Mouse (Mus musculus) heart, postnatal 36 days (tissue): ENCODE measurements around the gene Gm9774. TPM values are rescaled to one million over a fixed set of nuclear protein-coding genes. Genes with fewer than 3 reads are reported as not detected.

Experiments
- DNase-seq, 2 experiments: peaks; one replicate each; pipeline ENCODE4 v3.0.0; 2021 to 2022
- intact Hi-C: fragments of 180-260 bp; cut with DNase I; formaldehyde crosslinking; loops from one replicate; pipeline ENCODE4 v1.15.1; 2025
- total RNA-seq, 2 experiments: library from RNA; stranded (reverse); gene quantifications; 2 replicates each; pipeline ENCODE4 v1.2.3; 2021

The Gm9774 gene
- total RNA-seq: 1 to 10 TPM; 1.2 to 3.3 TPM

DNA sequence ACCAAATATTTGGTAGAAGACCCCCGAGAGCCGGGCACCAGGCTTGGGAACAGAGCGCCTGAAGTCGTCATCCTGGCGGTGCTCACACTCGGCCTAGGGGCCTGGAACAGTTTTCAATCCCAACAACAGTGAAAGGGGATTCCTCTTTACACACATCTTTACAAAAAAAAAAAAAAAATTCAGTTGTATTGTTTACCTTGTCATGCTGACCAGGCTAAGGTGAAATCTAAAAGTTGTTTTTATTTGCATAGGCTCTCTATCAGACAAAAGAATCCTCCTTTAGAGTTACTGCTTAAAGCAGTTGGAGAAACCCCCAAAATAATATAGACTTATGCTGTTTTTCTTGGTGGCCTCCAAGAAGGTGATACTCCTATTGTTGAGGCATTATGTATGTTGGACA lies at the start of gene Gm9774:
Gene Gm9774, minus strand, starts transcription at position 101 of the 400 bp plus-strand sequence.
- DNase-seq: no peak
- intact Hi-C loops: no loop called here

DNA sequence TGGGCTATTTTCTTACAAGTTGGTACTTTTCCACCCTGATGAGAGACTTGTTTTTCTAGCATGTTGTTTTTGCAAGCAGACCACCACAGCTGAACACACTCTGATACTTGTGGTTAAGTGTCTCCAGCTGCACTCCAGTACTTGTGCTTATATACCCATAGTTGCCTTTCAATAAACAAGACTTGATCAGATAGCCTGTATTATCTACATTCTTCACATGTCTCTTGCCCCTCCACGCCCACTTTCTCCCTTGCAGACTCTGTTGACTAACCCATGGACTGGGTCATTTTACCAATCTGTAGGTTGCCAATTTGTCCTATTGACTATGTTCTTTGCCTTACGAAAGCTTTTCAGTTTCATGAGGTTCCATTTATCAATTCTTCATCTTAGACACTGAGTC lies 40.9 kb upstream of the Gm9774 start:
- no peak for DNase-seq
- intact Hi-C loops: no loop called here

- intact Hi-C loops: no loop called here
- DNase-seq: no peak
These were observed 38.2 kb upstream of the Gm9774 start for GRCm38 (mm10) chr3:92467424-92467823.

DNA sequence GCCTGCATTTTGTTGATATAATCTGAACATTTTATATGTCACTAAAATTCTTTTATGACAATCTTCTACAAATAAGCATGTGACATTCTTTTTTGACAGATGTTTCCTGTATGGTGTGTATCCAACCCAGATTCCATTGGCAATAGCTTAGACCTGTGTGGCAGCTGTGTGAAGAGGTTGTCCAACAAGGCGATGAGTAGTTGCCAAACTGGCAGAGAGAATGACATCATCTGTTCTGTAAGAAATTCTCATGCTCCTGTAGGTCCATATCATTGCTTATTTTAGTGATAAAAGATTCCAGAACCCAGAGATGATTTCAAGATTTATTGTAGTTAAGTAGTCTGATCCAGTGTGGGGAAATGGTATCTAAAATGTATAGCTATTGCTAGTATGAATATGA lies 37.4 kb upstream of the Gm9774 start:
- intact Hi-C loops: no loop called here
- no peak for DNase-seq

- intact Hi-C loops: no loop called here
These were observed 29.4 kb upstream of the Gm9774 start, which contains the start of gene Sprr3 for GRCm38 (mm10) chr3:92458620-92459019. TSS of gene Sprr3 (minus strand) at chr3:92458720.

DNA sequence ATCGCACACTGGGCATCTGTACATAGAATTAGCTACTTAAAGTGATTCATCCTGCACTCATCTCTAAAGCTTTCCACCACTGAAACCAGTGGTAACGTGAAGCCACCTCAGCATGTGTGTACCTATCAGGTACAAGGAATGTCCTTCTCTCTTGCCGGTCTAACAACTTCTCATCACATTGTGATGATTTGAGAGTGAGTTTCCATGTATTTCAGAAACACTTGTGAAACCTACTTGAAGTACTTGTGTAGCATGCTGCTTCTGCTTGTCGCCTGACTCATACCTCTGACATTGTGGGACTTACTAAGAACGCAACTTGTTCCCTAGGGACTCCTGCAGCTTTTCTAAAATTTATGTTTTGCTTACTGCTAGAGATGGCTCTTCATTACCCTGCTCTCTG lies 25.9 kb upstream of the Gm9774 start:
- no peak for DNase-seq
- intact Hi-C loops: no loop called here

More at GRCm38 (mm10) chr3:92458620-92459019, 29.4 kb upstream of the Gm9774 start, which contains the start of gene Sprr3:
- no peak for DNase-seq

DNA sequence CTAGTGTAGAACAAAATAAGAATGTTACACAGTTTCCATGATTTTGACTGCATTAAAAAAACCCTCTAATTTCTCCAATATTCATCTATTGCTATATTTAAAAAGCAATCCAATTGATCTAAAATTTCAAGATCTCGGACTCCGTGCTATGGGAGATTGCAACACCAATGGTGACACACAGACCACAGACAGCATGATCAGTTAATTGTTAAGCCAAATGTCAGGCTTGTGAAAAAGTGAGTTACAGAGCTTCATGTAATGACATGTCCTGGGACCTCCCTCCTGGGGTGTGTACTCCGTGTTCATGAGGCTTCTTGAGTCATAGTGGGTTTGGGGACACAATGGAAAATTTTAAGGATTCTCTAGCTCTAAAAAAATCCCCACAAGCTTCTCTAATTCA lies 11.0 kb upstream of the Gm9774 start:
- intact Hi-C loops: no loop called here
- DNase-seq: no peak

DNA sequence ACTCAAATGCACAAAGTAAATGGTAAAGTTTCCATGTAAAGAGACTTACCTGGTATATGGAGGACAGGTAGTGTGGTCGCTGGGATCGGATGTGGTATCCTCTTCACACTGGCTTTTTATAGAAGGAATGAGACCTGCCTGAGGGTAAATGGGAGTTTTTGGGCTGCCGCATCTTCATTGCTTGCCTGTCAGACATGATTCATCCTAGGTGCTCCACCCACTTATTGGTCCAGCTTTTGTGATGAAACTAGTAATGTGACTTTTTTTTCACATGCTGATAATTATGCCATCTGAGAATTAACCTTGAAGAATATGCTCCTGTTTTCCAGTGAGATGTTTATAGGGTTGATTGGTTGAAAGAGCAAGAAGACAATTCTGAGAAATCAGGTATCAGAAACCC lies 9.5 kb upstream of the Gm9774 start, which contains the start of gene Sprr1b:
Gene Sprr1b, minus strand, starts transcription at position 101 of the 400 bp plus-strand sequence.
- intact Hi-C loops: no loop called here
- no peak for DNase-seq

DNA sequence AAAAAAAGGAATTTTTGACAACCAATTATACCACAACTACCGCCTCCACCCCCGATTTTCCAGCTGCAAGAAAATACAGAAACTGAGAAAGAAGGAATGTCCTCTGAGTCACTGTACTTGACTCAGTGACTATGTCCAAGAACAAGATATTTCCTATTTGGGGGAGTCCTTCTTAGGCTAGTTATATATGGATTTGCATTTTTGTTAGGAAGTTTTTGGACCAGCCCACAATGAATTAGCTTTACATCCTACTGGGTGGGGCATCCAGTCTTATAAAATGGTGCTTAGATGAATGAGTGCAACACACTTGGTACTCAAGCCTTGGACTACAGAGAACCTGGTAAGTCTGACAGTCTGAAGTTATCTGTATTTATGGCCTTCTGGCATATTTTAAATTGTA lies 3.1 kb upstream of the Gm9774 start, which contains the start of gene Sprr2k:
Gene Sprr2k, plus strand, starts transcription at position 301 of the 400 bp plus-strand sequence.
- intact Hi-C loops: no loop called here
- no peak for DNase-seq

GRCm38 (mm10) chr3:92417782-92418181 lies 11.4 kb downstream of the Gm9774 start, which contains the start of gene Sprr2j-ps:
TSS of gene Sprr2j-ps (plus strand) at chr3:92418082.
- intact Hi-C loops: no loop called here
- DNase-seq: no peak

GRCm38 (mm10) chr3:92407691-92408090 lies 21.5 kb downstream of the Gm9774 start, which contains the start of gene Sprr2i:
TSS of gene Sprr2i (plus strand) at chr3:92407991.
- no peak for DNase-seq
- intact Hi-C loops: no loop called here

- DNase-seq: no peak
- intact Hi-C loops: loop anchor here (2.0 kb wide), 1 partner anchor 116 kb away; no protein-coding TSS in a partner anchor
These were observed 34.9 kb downstream of the Gm9774 start for GRCm38 (mm10) chr3:92394301-92394700.

DNA sequence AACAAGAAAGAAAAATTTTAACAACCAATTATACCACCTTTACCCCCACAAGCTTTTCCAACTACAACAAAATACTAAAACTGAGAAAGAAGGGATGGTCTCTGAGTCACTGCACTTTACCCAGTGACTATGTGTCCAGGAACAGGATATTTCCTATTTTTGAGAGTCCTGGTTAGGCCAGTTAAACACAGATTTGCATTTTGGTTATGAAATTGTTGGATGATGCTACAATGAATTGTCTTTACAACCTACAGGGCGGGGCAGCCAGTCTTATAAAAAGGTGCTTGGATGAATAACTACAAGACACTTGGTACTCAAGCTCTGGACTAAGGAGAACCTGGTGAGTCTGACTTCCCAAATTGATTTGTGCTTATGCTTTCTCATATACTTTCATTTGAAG lies 43.8 kb downstream of the Gm9774 start, which contains the start of gene Sprr2h:
Gene Sprr2h, plus strand, starts transcription at position 301 of the 400 bp plus-strand sequence.
- intact Hi-C loops: no loop called here
- DNase-seq: no peak

Other genes starting within 250 kb of the Gm9774 start
- not detected for gene Sprr2a1, start 213.6 kb downstream of the Gm9774 start, total RNA-seq
- under 1 TPM; 0.38 to 0.58 TPM for gene Sprr2a2, start 213.5 kb downstream of the Gm9774 start, total RNA-seq
- not detected for gene Sprr2a3, start 144.0 kb downstream of the Gm9774 start, total RNA-seq
- not detected for gene Sprr2b, start 112.8 kb downstream of the Gm9774 start, total RNA-seq
- not detected for gene Sprr2d, start 90.3 kb downstream of the Gm9774 start, total RNA-seq
- not detected for gene Sprr2e, start 77.3 kb downstream of the Gm9774 start, total RNA-seq
- gene Sprr2f, start 64.2 kb downstream of the Gm9774 start, total RNA-seq: not detected
- not detected for gene Sprr2h, start 43.7 kb downstream of the Gm9774 start, total RNA-seq
- gene Sprr2i, start 21.4 kb downstream of the Gm9774 start, total RNA-seq: not detected
- gene Sprr2j-ps, start 11.3 kb downstream of the Gm9774 start, total RNA-seq: not detected
- gene Sprr2k, start 3.2 kb upstream of the Gm9774 start, total RNA-seq: not detected
- not detected for gene Sprr1b, start 9.4 kb upstream of the Gm9774 start, total RNA-seq
- not detected for gene Sprr3, start 29.3 kb upstream of the Gm9774 start, total RNA-seq
- not detected for gene Sprr1a, start 56.5 kb upstream of the Gm9774 start, total RNA-seq
- not detected for gene Sprr4, start 71.1 kb upstream of the Gm9774 start, total RNA-seq
- gene 2310046K23Rik, start 105.1 kb upstream of the Gm9774 start, total RNA-seq: not detected
- not detected for gene Ivl, start 144.3 kb upstream of the Gm9774 start, total RNA-seq
- gene Smcp, start 159.6 kb upstream of the Gm9774 start, total RNA-seq: not detected
- not detected for gene 2210017I01Rik, start 178.1 kb upstream of the Gm9774 start, total RNA-seq
- not detected for gene Lce6a, start 192.2 kb upstream of the Gm9774 start, total RNA-seq
- not detected for gene Lce1a1, start 218.9 kb upstream of the Gm9774 start, total RNA-seq
- not detected for gene Lce1b, start 227.5 kb upstream of the Gm9774 start, total RNA-seq
- not detected for gene Lce1a2, start 240.9 kb upstream of the Gm9774 start, total RNA-seq
- not detected for gene Lce1c, start 249.8 kb upstream of the Gm9774 start, total RNA-seq